Mouse (Mus musculus) forebrain, embryonic 14.5 days (tissue): ENCODE data around the gene Zar1l. TPM values are rescaled to one million over a fixed set of nuclear protein-coding genes. Genes with fewer than 3 reads are reported as not detected.

Experiments used
- ATAC-seq: fragments of 200-750 bp; cut with Nextera tagmentation; 2 replicates; pipeline ENCODE4 v1.8.0; 2017; ENCODE audit warnings: mild to moderate bottlenecking, moderate library complexity
- DNase-seq: peaks from one replicate; pipeline ENCODE4 v3.0.0-alpha.2; 2015; ENCODE audit warnings: low spot score
- H3K27ac ChIP-seq: fragments of 300-500 bp; sonication (generic); 2 replicates; pipeline ENCODE4 v1.5.1; 2014; ENCODE audit warnings: low read depth, mild to moderate bottlenecking, control low read depth, low read length, moderate library complexity
- H3K27me3 ChIP-seq: fragments of 300-500 bp; sonication (generic); replicated peaks from 2 replicates; pipeline ENCODE4 v1.6.1; 2014; ENCODE audit warnings: low read length, control low read depth, mixed read lengths; ENCODE audit not compliant: control insufficient read depth, insufficient read depth
- H3K36me3 ChIP-seq: fragments of 300-500 bp; sonication (generic); 2 replicates; pipeline ENCODE4 v1.6.1; 2014; ENCODE audit warnings: low read length, control low read depth; ENCODE audit not compliant: control insufficient read depth, insufficient read depth
- H3K4me1 ChIP-seq: fragments of 300-500 bp; sonication (generic); 2 replicates; pipeline ENCODE4 v1.6.1; 2014; ENCODE audit warnings: antibody characterized with exemption, low read length, control low read depth; ENCODE audit not compliant: control insufficient read depth, insufficient read depth
- H3K4me2 ChIP-seq: fragments of 300-500 bp; sonication (generic); 2 replicates; pipeline ENCODE4 v1.6.1; 2014; ENCODE audit warnings: mild to moderate bottlenecking, control low read depth, low read length
- H3K4me3 ChIP-seq: fragments of 300-500 bp; sonication (generic); 2 replicates; pipeline ENCODE4 v1.5.1; 2014; ENCODE audit warnings: low read depth, low read length, control low read depth
- H3K9ac ChIP-seq: fragments of 300-500 bp; sonication (generic); 2 replicates; pipeline ENCODE4 v1.6.1; 2014; ENCODE audit warnings: mild to moderate bottlenecking, low read length, control low read depth, moderate library complexity
- H3K9me3 ChIP-seq: fragments of 300-500 bp; sonication (generic); replicated peaks from 2 replicates; pipeline ENCODE4 v1.6.1; 2016; ENCODE audit warnings: low read length, control low read depth, mixed read lengths; ENCODE audit not compliant: control insufficient read depth
- WGBS: fragments of 180-500 bp; shearing (Covaris S2); extraction: QIAGEN DNeasy Blood & Tissue Kit; methylation state at CpG from one replicate; pipeline ENCODE4 v1.1.7; 2014; 5-methylcytosine and 5-hydroxymethylcytosine counted together
- polyA plus RNA-seq: library from polyadenylated mRNA; unstranded; fragments of >200 nt; fragmentation: Nextera tagmentation; extraction: Ambion mirVana; gene quantifications from 2 replicates; pipeline ENCODE4 v1.2.1, GENCODE M21; 2014

Gene Zar1l
- polyA plus RNA-seq, 1 experiment from 2014 or later, result not detected

- no peak overlapping the region for H3K9ac ChIP-seq
- H3K4me2 ChIP-seq, result no peak overlapping the region
- DNase-seq, result peak; percentile 33
- H3K4me3 ChIP-seq, result no peak overlapping the region
- no peaks in the 10 kb centered on the region for H3K9me3 ChIP-seq
- ATAC-seq, result no peak
- H3K36me3 ChIP-seq, result peaks cover 6% of the 10 kb centered on the region; the same call in 1 of the 2 replicates
- 76% methylated on average over 12 of the region's 12 CpGs for WGBS
- no peaks in the 10 kb centered on the region for H3K27me3 ChIP-seq
- H3K27ac ChIP-seq, result no peak overlapping the region
- no peaks in the 10 kb centered on the region for H3K4me1 ChIP-seq
These were observed 51.8 kb downstream of the Zar1l start for GRCm38 (mm10) chr5:150466132-150466531.

GRCm38 (mm10) chr5:150465218-150465617 lies 52.7 kb downstream of the Zar1l start:
- ATAC-seq (no peak), DNase-seq (no peak)
- WGBS, result 81% methylated on average over 6 of the region's 6 CpGs
- no peak overlapping the region for H3K9ac ChIP-seq
- H3K4me1 ChIP-seq, result no peaks in the 10 kb centered on the region
- H3K4me3 ChIP-seq, result no peak overlapping the region
- H3K27ac ChIP-seq, result no peak overlapping the region
- peaks cover 6% of the 10 kb centered on the region; the same call in 1 of the 2 replicates for H3K36me3 ChIP-seq
- no peaks in the 10 kb centered on the region for H3K27me3 ChIP-seq
- H3K9me3 ChIP-seq, result no peaks in the 10 kb centered on the region
- no peak overlapping the region for H3K4me2 ChIP-seq

GRCm38 (mm10) chr5:150464721-150465120 lies 53.2 kb downstream of the Zar1l start:
- Histone ChIP-seq H3K9me3 (0 out of 2 replicates have a peak, but pooled peaks cover 1% of the 10 kb centered on the region), H3K9ac (no peak overlapping the region), H3K36me3 (peaks cover 8% of the 10 kb centered on the region; the same call in 1 of the 2 replicates), H3K4me1 (no peaks in the 10 kb centered on the region), H3K27ac (no peak overlapping the region), H3K27me3 (no peaks in the 10 kb centered on the region), H3K4me2 (no peak overlapping the region), H3K4me3 (no peak overlapping the region)
- DNase-seq, result no peak
- ATAC-seq, result no peak
- WGBS, result 71% methylated on average over 3 of the region's 3 CpGs

GRCm38 (mm10) chr5:150459801-150460200 lies 58.2 kb downstream of the Zar1l start:
- Histone ChIP-seq H3K27me3 (no peaks in the 10 kb centered on the region), H3K36me3 (peaks cover 32% of the 10 kb centered on the region), H3K4me3 (no peak overlapping the region), H3K27ac (no peak overlapping the region), H3K9me3 (0 out of 2 replicates have a peak, but pooled peaks cover 3% of the 10 kb centered on the region), H3K4me1 (no peaks in the 10 kb centered on the region), H3K4me2 (no peak overlapping the region), H3K9ac (no peak overlapping the region)
- ATAC-seq, result no peak
- WGBS, result 77% methylated on average over 4 of the region's 4 CpGs
- DNase-seq, result no peak

- no peak overlapping the region for H3K9ac ChIP-seq
- peaks cover 49% of the 10 kb centered on the region for H3K36me3 ChIP-seq
- WGBS, result 67% methylated on average over 17 of the region's 17 CpGs
- H3K27ac ChIP-seq, result no peak overlapping the region
- ATAC-seq (no peak), DNase-seq (no peak)
- H3K4me3 ChIP-seq, result no peak overlapping the region
- H3K9me3 ChIP-seq, result peaks cover 3% of the 10 kb centered on the region; the same call in 1 of the 2 replicates
- no peaks in the 10 kb centered on the region for H3K27me3 ChIP-seq
- H3K4me1 ChIP-seq, result no peaks in the 10 kb centered on the region
- H3K4me2 ChIP-seq, result no peak overlapping the region
These were observed 59.8 kb downstream of the Zar1l start for GRCm38 (mm10) chr5:150457904-150458739.

- no peak overlapping the region for H3K4me2 ChIP-seq
- WGBS, result 91% methylated on average over 17 of the region's 17 CpGs
- H3K27ac ChIP-seq, result no peak overlapping the region
- no peak overlapping the region for H3K4me3 ChIP-seq
- H3K4me1 ChIP-seq, result no peaks in the 10 kb centered on the region
- peaks cover 55% of the 10 kb centered on the region for H3K36me3 ChIP-seq
- H3K9me3 ChIP-seq, result peaks cover 3% of the 10 kb centered on the region; the same call in 1 of the 2 replicates
- H3K27me3 ChIP-seq, result no peaks in the 10 kb centered on the region
- H3K9ac ChIP-seq, result no peak overlapping the region
- DNase-seq (no peak), ATAC-seq (no peak)
These were observed 60.6 kb downstream of the Zar1l start for GRCm38 (mm10) chr5:150457165-150457903.

Other genes starting within 250 kb of the Zar1l start
- 10.5 and 11.8 TPM in 2 replicates for gene Brca2, start 4.5 kb upstream of the Zar1l start, polyA plus RNA-seq
- gene N4bp2l1, start 79.0 kb upstream of the Zar1l start, polyA plus RNA-seq, result 7.4 and 10.1 TPM in 2 replicates
- gene N4bp2l2, start 148.0 kb upstream of the Zar1l start, polyA plus RNA-seq, result 30.2 and 34.9 TPM in 2 replicates
- gene Pds5b, start 155.6 kb upstream of the Zar1l start, polyA plus RNA-seq, result 31.8 and 38.0 TPM in 2 replicates